Mouse (Mus musculus) liver, embryonic 16.5 days (tissue): ENCODE data around the gene Eras. TPM values are rescaled to one million over a fixed set of nuclear protein-coding genes. Genes with fewer than 3 reads are reported as not detected.

Experiments used
- ATAC-seq: fragments of 200-750 bp; cut with Nextera tagmentation; 2 replicates; pipeline ENCODE4 v1.8.0; 2017; ENCODE audit warnings: low read depth, mild to moderate bottlenecking, moderate number of reproducible peaks, moderate library complexity
- H3K27ac ChIP-seq: fragments of 300-500 bp; sonication (generic); 2 replicates; pipeline ENCODE4 v1.5.1; 2014; ENCODE audit warnings: mild to moderate bottlenecking, low read length
- H3K27me3 ChIP-seq: fragments of 300-500 bp; sonication (generic); 2 replicates; pipeline ENCODE4 v1.6.1; 2014; ENCODE audit warnings: low read depth, low read length, mixed read lengths; ENCODE audit not compliant: control insufficient read depth, insufficient read depth
- H3K36me3 ChIP-seq: fragments of 300-500 bp; sonication (generic); 2 replicates; pipeline ENCODE4 v1.6.1; 2014; ENCODE audit warnings: mild to moderate bottlenecking; ENCODE audit not compliant: control insufficient read depth, insufficient read depth
- H3K4me1 ChIP-seq: fragments of 300-500 bp; sonication (generic); 2 replicates; pipeline ENCODE4 v1.6.1; 2014; ENCODE audit warnings: low read depth, low read length, mixed read lengths; ENCODE audit not compliant: control insufficient read depth
- H3K4me2 ChIP-seq: fragments of 300-500 bp; sonication (generic); 2 replicates; pipeline ENCODE4 v1.6.1; 2014; ENCODE audit warnings: low read depth, low read length, mixed read lengths
- H3K4me3 ChIP-seq: fragments of 300-500 bp; sonication (generic); 2 replicates; pipeline ENCODE4 v1.5.1; 2014; ENCODE audit warnings: low read depth, mild to moderate bottlenecking, low read length
- H3K9ac ChIP-seq: fragments of 300-500 bp; sonication (generic); 2 replicates; pipeline ENCODE4 v1.6.1; 2014; ENCODE audit warnings: low read depth, low read length
- H3K9me3 ChIP-seq: fragments of 300-500 bp; sonication (generic); replicated peaks from 2 replicates; pipeline ENCODE4 v1.6.1; 2016; ENCODE audit warnings: low read length; ENCODE audit not compliant: control insufficient read depth
- WGBS: fragments of 180-500 bp; shearing (Covaris S2); extraction: QIAGEN DNeasy Blood & Tissue Kit; methylation state at CpG from one replicate; pipeline ENCODE4 v1.1.7; 2014; ENCODE audit not compliant: insufficient replicate concordance; 5-methylcytosine and 5-hydroxymethylcytosine counted together
- polyA plus RNA-seq: library from polyadenylated mRNA; unstranded; fragments of >200 nt; fragmentation: Nextera tagmentation; extraction: Ambion mirVana; gene quantifications from 2 replicates; pipeline ENCODE4 v1.2.1, GENCODE M21; 2015

Eras gene
- polyA plus RNA-seq: not detected in 2 replicates

- Histone ChIP-seq H3K36me3 (no peaks in the 10 kb centered on the region), H3K27ac (no peak within 1 kb of the TSS), H3K4me1 (no peaks in the 10 kb centered on the region), H3K9me3 (no peaks in the 10 kb centered on the region), H3K9ac (no peak within 1 kb of the TSS), H3K27me3 (peaks cover 49% of the 10 kb centered on the region), H3K4me2 (no peak within 1 kb of the TSS), H3K4me3 (no peak within 1 kb of the TSS)
- WGBS: 29% methylated on average over 17 of the region's 19 CpGs
- ATAC-seq: no peak
Observed at GRCm38 (mm10) chrX:7928270-7928790, at the start of gene Eras. Gene Eras (minus strand): TSS chrX:7928607.

DNA sequence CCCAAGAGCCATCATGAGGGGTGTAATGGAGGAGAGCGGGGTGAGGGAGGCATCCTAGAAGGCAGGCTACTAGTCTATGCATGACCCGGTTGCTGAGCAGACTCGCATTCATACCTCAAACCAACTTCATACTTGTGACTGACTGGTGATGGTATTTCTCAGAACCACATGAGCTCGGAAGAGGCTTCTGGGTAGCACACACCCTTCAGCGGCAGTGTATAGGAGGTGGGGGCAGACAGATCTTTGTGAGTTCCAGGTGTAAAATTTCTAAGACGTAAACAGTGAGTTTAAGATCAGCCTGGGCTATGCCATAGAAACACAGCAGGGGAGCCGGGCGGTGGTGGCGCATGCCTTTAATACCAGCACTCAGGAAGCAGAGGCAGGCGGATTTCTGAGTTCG is 49.5 kb upstream of the Eras start, which contains the start of gene Gata1:
Gene Gata1, minus strand, starts transcription at position 180 of the 400 bp plus-strand sequence.
- Histone ChIP-seq H3K27me3 (no peaks in the 10 kb centered on the region), H3K27ac (no peak within 1 kb of the TSS), H3K9me3 (no peaks in the 10 kb centered on the region), H3K4me2 (no peak within 1 kb of the TSS), H3K4me3 (no peak within 1 kb of the TSS), H3K36me3 (no peaks in the 10 kb centered on the region), H3K9ac (no peak within 1 kb of the TSS), H3K4me1 (peaks cover 2% of the 10 kb centered on the region; the same call in 1 of the 2 replicates)
- ATAC-seq: no peak
- 83% methylated on average over 11 of the region's 11 CpGs for WGBS

GRCm38 (mm10) chrX:7971292-7971691 is 42.9 kb upstream of the Eras start:
- WGBS: 42% methylated on average over 4 of the region's 4 CpGs
- no peaks in the 10 kb centered on the region for H3K27me3 ChIP-seq
- H3K4me2 ChIP-seq: peak overlapping the region; percentile 65
- H3K36me3 ChIP-seq: no peaks in the 10 kb centered on the region
- H3K4me1 ChIP-seq: peaks cover 28% of the 10 kb centered on the region
- peak; percentile 88 for ATAC-seq
- peak overlapping the region; percentile 27 for H3K4me3 ChIP-seq
- peak overlapping the region; percentile 95 for H3K27ac ChIP-seq
- no peaks in the 10 kb centered on the region for H3K9me3 ChIP-seq
- peak overlapping the region; percentile 46 for H3K9ac ChIP-seq

- WGBS: 47% methylated on average over 3 of the region's 3 CpGs
- H3K27ac ChIP-seq: peak overlapping the region; percentile 92
- H3K9me3 ChIP-seq: no peaks in the 10 kb centered on the region
- peak overlapping the region; percentile 51 for H3K4me3 ChIP-seq
- no peaks in the 10 kb centered on the region for H3K27me3 ChIP-seq
- no peak for ATAC-seq
- H3K36me3 ChIP-seq: no peaks in the 10 kb centered on the region
- H3K9ac ChIP-seq: peak overlapping the region; percentile 60
- H3K4me1 ChIP-seq: peaks cover 30% of the 10 kb centered on the region
- peak overlapping the region; percentile 65 for H3K4me2 ChIP-seq
Observed at GRCm38 (mm10) chrX:7968899-7969298, 40.5 kb upstream of the Eras start.

DNA sequence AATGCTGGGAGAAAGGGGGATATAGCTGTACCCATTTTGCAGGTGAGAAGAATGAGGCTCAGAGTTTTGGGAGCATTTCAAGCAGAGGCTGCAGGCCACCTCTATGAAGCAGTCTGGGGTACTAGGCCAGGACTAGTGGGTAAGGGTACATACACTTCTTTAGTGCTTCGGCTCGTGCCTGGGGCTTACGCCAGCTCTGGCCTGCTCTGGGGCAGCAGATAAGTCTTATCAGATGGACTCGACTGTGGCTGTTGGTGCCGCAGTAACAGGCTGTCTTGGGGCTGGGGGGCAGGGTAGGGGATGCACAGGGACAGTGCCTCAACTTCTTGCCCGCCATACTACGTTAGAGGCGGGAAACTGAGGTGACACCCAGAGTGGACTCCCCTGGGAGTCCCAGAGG is 39.8 kb upstream of the Eras start:
- H3K9ac ChIP-seq: peak overlapping the region; percentile 70

DNA sequence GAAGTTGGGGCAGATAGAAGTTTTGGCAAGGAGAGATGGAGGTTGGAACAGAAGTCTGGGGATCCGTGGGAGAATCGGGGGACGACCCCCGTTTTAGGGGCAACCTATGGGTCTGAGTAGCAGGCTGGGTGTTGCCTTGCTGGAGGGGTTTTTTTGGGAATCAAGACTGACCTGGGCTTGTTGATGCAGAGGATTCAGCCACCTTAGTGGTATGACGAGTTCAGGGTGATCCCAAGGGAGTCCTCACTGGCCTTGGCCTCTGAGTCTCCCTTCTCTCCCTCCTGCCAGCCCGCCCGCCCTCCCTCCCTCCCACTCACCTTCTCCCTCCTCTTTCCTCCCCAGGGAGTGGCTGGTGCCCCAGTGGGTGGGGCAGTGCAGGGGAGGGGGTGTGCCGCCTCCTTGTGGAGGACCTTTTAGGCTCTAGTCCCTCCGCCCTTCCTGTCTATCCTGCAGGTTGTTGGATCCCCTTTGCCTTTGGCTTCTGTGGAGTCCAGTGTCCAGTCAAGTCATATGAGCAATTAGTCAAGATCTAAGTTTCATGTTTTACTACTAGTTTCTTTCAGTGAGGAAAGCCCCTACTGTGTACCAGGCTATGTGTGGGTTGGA is 39.3 kb upstream of the Eras start:
- H3K36me3 ChIP-seq: peaks cover 3% of the 10 kb centered on the region
- no peaks in the 10 kb centered on the region for H3K27me3 ChIP-seq
- H3K4me2 ChIP-seq: peak overlapping the region; percentile 65
- peaks cover 31% of the 10 kb centered on the region for H3K4me1 ChIP-seq
- peak overlapping the region; percentile 79 for H3K9ac ChIP-seq
- H3K4me3 ChIP-seq: peak overlapping the region; percentile 74
- no peaks in the 10 kb centered on the region for H3K9me3 ChIP-seq
- peak overlapping the region; percentile 89 for H3K27ac ChIP-seq
- ATAC-seq: peak; percentile 80
- WGBS: 36% methylated on average over 8 of the region's 9 CpGs

More for the DNA sequence above, 39.8 kb upstream of the Eras start:
- Histone ChIP-seq H3K9me3 (no peaks in the 10 kb centered on the region), H3K4me1 (peaks cover 31% of the 10 kb centered on the region), H3K27me3 (no peaks in the 10 kb centered on the region), H3K4me2 (peak overlapping the region; percentile 65), H3K27ac (peak overlapping the region; percentile 89), H3K4me3 (peak overlapping the region; percentile 74), H3K36me3 (no peaks in the 10 kb centered on the region)
- peak; percentile 77 for ATAC-seq
- WGBS: 31% methylated on average over 8 of the region's 8 CpGs

GRCm38 (mm10) chrX:7966161-7966560 is 37.8 kb upstream of the Eras start:
- WGBS: 24% methylated on average over 4 of the region's 4 CpGs
- Histone ChIP-seq H3K27ac (peak overlapping the region; percentile 88), H3K4me2 (peak overlapping the region; percentile 65; the same call in 1 of the 2 replicates), H3K4me1 (peaks cover 22% of the 10 kb centered on the region), H3K4me3 (peak overlapping the region; percentile 74), H3K9ac (peak overlapping the region; percentile 79), H3K9me3 (no peaks in the 10 kb centered on the region), H3K36me3 (peaks cover 14% of the 10 kb centered on the region), H3K27me3 (no peaks in the 10 kb centered on the region)
- ATAC-seq: peak; percentile 24; the same call in 1 of the 2 replicates

DNA sequence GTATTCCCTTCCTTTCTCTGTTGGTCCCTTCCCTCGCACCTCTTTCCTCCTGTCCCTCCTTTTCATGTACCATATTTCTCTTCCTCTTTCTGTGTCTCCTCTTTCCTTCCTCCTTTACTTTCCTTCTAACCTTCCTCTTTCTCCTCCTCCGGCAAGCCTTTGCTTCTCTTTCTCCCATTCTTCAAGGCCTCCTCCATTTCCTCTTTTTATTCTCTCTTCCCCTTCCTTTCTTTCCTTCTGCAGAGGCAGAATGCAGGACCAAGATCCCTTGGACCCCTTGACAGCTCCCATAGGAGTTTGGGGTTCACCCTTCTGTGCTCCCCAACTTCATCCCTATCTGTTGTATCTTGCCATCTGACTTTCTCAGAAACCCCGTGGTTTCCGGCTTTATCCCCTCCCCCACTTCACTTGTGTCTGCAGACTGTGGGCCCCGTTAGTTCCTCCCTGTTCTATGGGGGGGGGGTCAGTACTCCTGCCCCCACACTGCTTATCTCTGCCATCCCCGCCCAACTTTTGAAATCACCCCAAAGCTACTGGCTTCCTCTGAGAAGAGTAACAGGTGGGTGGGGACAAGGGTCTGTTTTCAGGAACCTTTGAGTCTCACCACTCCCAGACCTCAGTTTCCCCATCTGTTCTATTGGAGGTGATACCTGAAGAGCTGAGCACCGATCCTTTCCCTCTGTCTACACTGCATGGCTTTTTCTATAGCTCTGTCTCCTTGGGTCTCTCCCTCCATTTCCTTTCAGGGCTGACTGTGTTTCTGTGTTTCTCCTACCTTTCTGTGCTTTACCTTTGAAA is 35.6 kb upstream of the Eras start:
- Histone ChIP-seq H3K9me3 (no peaks in the 10 kb centered on the region), H3K4me1 (peaks cover 6% of the 10 kb centered on the region; the same call in 1 of the 2 replicates), H3K36me3 (peaks cover 26% of the 10 kb centered on the region), H3K4me2 (peak overlapping the region; percentile 65), H3K9ac (peak overlapping the region; percentile 45), H3K4me3 (peak overlapping the region; percentile 74), H3K27ac (peak overlapping the region; percentile 66), H3K27me3 (no peaks in the 10 kb centered on the region)
- 18% methylated on average over 7 of the region's 7 CpGs for WGBS
- no peak for ATAC-seq
